Mouse (Mus musculus): ENCODE measurements around the gene Cyb5b. TPM values are rescaled to one million over a fixed set of nuclear protein-coding genes. Genes with fewer than 3 reads are reported as not detected.

Cyb5b gene
- total and polyA plus RNA-seq, 2 experiments from 2014 or later = 44.7 to 60.0 TPM

DNA sequence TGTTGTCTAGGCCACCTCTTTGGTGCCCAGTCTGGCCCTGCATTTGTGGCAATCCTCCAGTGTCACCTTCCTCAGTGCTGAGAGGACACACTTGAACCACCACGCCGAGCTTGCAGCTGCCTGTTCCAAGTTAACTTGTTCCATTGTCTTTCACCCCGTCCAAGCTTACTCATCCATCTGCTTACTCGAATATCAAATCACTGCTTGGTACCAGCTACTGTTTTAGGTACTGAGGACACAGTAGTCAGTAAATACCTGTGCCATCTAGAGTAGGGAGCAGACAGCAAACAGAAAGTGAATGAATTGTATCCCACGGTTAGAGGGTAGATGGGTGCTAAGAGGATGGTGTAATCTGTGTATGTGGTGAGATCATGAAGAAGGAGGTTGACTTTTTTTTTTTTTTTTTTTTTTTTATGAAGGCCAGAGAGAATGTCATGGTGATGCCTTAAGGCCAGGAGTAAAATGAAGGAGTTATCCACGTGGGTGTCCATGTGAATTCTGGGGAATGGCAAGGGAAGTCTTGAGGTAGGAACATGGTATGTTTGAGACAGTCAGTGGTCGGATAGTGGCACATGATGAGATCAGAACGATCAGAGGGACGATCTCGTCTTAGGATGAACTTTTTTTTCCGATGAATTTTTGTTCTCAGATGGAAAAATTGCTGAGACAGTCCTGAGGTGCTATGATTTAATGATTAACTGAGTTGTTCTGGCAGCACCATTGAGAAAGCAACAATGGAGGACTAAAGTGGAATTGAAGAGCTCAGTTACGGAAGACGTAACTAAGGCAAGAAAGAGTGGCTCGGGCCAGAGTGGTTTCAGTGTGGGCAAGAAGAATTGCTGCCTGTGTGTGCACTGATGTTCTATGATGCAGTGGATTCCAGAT lies 3.1 kb downstream of the Cyb5b start:
- no peak overlapping the region for H3K4me2 ChIP-seq (ENCODE audit: low read depth, low read length)
- DNase-seq (ENCODE audit: low spot score) (no peak), ATAC-seq (ENCODE audit: insufficient read depth, low read depth) (no peak)
- no peak overlapping the region for H3K4me3 ChIP-seq (ENCODE audit: low read depth, low read length)
- H3K36me3 ChIP-seq (replicated peaks; ENCODE audit: control insufficient read depth, insufficient read depth, low read length) = peaks cover 34% of the 10 kb centered on the region
- H3K27ac ChIP-seq (ENCODE audit: low read depth) = 0 out of 2 replicates have a peak overlapping the region, but pooled peaks have one; percentile 25
- WGBS = 80% methylated on average over 14 of the region's 14 CpGs
- no peaks in the 10 kb centered on the region for H3K9me3 ChIP-seq (replicated peaks; ENCODE audit: control insufficient read depth, low read length)
- H3K4me1 ChIP-seq (ENCODE audit: control insufficient read depth, insufficient read depth) = peaks cover 12% of the 10 kb centered on the region
- no peaks in the 10 kb centered on the region for H3K27me3 ChIP-seq (ENCODE audit: control insufficient read depth, insufficient read depth, low read length)
- no peak overlapping the region for H3K9ac ChIP-seq (replicated peaks; ENCODE audit: low read depth, low read length)
- TF ChIP-seq CTCF (IDR thresholded peaks at IDR 0.05; ENCODE audit: low read depth) (no peak), EP300 (IDR thresholded peaks at IDR 0.05; ENCODE audit: low read depth) (no peak)

DNA sequence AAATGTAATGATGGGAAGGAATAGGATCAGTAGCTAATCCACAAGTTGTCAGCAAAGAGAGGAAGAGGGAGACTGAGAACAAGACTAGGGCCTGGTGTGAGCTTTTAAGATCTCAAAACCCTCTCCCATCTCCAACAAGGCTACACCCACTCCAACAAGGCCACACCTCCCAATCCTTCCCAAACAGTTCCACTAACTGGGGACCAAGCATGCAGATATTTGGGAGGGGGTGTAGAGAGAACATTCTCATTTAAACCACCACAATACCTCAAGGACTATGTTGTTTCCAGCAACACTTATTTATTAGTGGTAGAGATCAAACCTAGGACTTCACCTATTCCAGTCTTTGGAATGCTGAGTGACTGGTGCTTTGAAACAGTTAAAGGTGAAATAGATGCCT lies 6.4 kb downstream of the Cyb5b start:
- TF ChIP-seq CTCF (IDR thresholded peaks at IDR 0.05; ENCODE audit: low read depth) (no peak), EP300 (IDR thresholded peaks at IDR 0.05; ENCODE audit: low read depth) (no peak)
- H3K9me3 ChIP-seq (replicated peaks; ENCODE audit: control insufficient read depth, low read length) = no peaks in the 10 kb centered on the region
- H3K27ac ChIP-seq (ENCODE audit: low read depth) = no peak overlapping the region
- peaks cover 42% of the 10 kb centered on the region for H3K36me3 ChIP-seq (replicated peaks; ENCODE audit: control insufficient read depth, insufficient read depth, low read length)
- no peak overlapping the region for H3K4me2 ChIP-seq (ENCODE audit: low read depth, low read length)
- no peak for ATAC-seq (ENCODE audit: insufficient read depth, low read depth)
- no peak for DNase-seq (ENCODE audit: low spot score)
- no peak overlapping the region for H3K4me3 ChIP-seq (ENCODE audit: low read depth, low read length)
- no peak overlapping the region for H3K9ac ChIP-seq (replicated peaks; ENCODE audit: low read depth, low read length)
- H3K27me3 ChIP-seq (ENCODE audit: control insufficient read depth, insufficient read depth, low read length) = no peaks in the 10 kb centered on the region
- peaks cover under 1% of the 10 kb centered on the region; the same call in 1 of the 2 replicates for H3K4me1 ChIP-seq (ENCODE audit: control insufficient read depth, insufficient read depth)

DNA sequence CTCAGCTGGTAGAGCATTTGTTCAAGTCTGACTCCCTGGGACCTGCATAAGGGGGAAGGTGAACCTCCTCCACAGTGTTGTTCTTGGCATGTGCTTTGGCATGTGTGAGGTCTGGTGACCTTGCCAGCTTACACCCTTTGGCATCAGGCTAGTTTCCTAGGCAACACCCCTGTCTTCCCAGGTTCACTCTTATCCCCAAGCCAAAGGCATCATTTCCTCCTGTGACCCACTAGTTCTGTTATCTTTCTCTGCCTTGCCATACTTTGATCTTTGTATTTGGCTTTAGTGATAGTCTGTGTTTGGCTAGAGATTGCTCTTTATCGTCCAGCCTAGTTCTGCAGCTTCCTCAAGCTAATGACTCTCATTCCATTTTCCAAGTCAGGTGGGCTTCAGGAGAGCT lies 7.4 kb downstream of the Cyb5b start:
- peaks cover 44% of the 10 kb centered on the region for H3K36me3 ChIP-seq (replicated peaks; ENCODE audit: control insufficient read depth, insufficient read depth, low read length)
- no peak overlapping the region for H3K27ac ChIP-seq (ENCODE audit: low read depth)

DNA sequence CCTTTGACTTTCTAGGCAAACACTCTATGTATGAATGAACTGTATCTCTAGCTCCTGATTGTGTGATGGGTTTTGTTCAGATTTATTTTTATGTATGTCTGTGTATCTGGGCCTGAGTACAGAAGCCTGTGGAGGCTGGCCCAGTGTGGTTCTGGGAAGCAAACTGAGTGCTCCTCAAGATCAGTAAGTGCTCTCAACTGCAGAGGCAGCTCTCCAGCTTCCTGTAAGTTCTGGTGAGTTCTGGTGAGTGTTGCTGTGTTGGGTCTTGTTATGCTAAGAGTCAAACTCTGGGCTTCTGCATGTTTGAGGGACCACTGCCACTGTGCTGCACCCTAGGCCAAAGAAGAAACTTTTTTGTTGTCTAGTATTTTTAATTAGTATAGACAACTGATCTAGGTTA lies 8.4 kb downstream of the Cyb5b start:
- Histone ChIP-seq H3K4me1 (ENCODE audit: control insufficient read depth, insufficient read depth) (no peaks in the 10 kb centered on the region), H3K27ac (ENCODE audit: low read depth) (no peak overlapping the region), H3K36me3 (replicated peaks; ENCODE audit: control insufficient read depth, insufficient read depth, low read length) (peaks cover 44% of the 10 kb centered on the region), H3K27me3 (ENCODE audit: control insufficient read depth, insufficient read depth, low read length) (no peaks in the 10 kb centered on the region), H3K4me3 (ENCODE audit: low read depth, low read length) (no peak overlapping the region), H3K9ac (replicated peaks; ENCODE audit: low read depth, low read length) (0 out of 2 replicates have a peak overlapping the region, but pooled peaks have one; percentile 33), H3K4me2 (ENCODE audit: low read depth, low read length) (no peak overlapping the region), H3K9me3 (replicated peaks; ENCODE audit: control insufficient read depth, low read length) (no peaks in the 10 kb centered on the region)
- DNase-seq (ENCODE audit: low spot score) = no peak
- TF ChIP-seq EP300 (IDR thresholded peaks at IDR 0.05; ENCODE audit: low read depth) (no peak), CTCF (IDR thresholded peaks at IDR 0.05; ENCODE audit: low read depth) (no peak)
- no peak for ATAC-seq (ENCODE audit: insufficient read depth, low read depth)

More for the DNA sequence above, 7.4 kb downstream of the Cyb5b start:
- H3K4me3 ChIP-seq (ENCODE audit: low read depth, low read length) = no peak overlapping the region
- ATAC-seq (ENCODE audit: insufficient read depth, low read depth) (no peak), DNase-seq (ENCODE audit: low spot score) (no peak)
- H3K27me3 ChIP-seq (ENCODE audit: control insufficient read depth, insufficient read depth, low read length) = no peaks in the 10 kb centered on the region
- H3K4me1 ChIP-seq (ENCODE audit: control insufficient read depth, insufficient read depth) = no peaks in the 10 kb centered on the region
- no peak for TF ChIP-seq EP300 (IDR thresholded peaks at IDR 0.05; ENCODE audit: low read depth)
- TF ChIP-seq CTCF (IDR thresholded peaks at IDR 0.05; ENCODE audit: low read depth) = no peak
- no peak overlapping the region for H3K4me2 ChIP-seq (ENCODE audit: low read depth, low read length)
- no peak overlapping the region for H3K9ac ChIP-seq (replicated peaks; ENCODE audit: low read depth, low read length)
- 13% methylated on average over 1 of the region's 1 CpGs for WGBS
- H3K9me3 ChIP-seq (replicated peaks; ENCODE audit: control insufficient read depth, low read length) = no peaks in the 10 kb centered on the region

DNA sequence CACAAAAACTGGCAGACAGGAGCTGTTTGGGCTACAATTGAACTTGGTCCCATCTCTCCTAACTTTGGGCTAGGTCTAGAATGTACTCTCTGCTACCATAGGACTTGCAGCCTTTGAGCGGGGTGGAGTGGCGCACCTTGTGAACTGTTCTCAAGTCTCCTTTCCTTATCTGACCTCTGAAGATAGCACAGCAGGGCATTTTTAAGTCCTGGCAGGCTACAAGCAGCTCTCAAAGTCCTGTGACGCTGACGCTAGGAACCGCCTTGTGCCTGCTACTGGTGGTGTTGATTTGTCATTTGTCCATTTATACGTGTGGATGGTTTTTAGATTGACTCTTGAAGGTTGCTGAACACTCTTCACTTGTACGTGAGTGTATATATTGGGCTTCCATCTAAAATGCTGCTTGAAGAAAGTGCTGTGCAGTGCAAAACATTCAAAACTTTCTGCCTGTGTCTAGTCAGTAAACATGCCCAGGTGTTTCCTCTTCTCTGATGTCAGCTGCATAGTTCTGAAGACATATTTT lies 13.9 kb downstream of the Cyb5b start:
- ATAC-seq (ENCODE audit: insufficient read depth, low read depth) (0 out of 2 replicates have a peak, but pooled peaks have one; percentile 25), DNase-seq (ENCODE audit: low spot score) (peak; percentile 60)
- H3K27ac ChIP-seq (ENCODE audit: low read depth) = peak overlapping the region; percentile 71
- no peaks in the 10 kb centered on the region for H3K27me3 ChIP-seq (ENCODE audit: control insufficient read depth, insufficient read depth, low read length)
- TF ChIP-seq CTCF (IDR thresholded peaks at IDR 0.05; ENCODE audit: low read depth) = no peak
- TF ChIP-seq EP300 (IDR thresholded peaks at IDR 0.05; ENCODE audit: low read depth) = no peak
- H3K4me3 ChIP-seq (ENCODE audit: low read depth, low read length) = no peak overlapping the region
- peaks cover 29% of the 10 kb centered on the region for H3K36me3 ChIP-seq (replicated peaks; ENCODE audit: control insufficient read depth, insufficient read depth, low read length)
- WGBS = 27% methylated on average over 7 of the region's 7 CpGs
- H3K4me1 ChIP-seq (ENCODE audit: control insufficient read depth, insufficient read depth) = peaks cover 14% of the 10 kb centered on the region
- H3K4me2 ChIP-seq (ENCODE audit: low read depth, low read length) = no peak overlapping the region
- H3K9me3 ChIP-seq (replicated peaks; ENCODE audit: control insufficient read depth, low read length) = no peaks in the 10 kb centered on the region
- H3K9ac ChIP-seq (replicated peaks; ENCODE audit: low read depth, low read length) = no peak overlapping the region; the same call in 1 of the 2 replicates

All from heart, postnatal 0 days (tissue).